Mouse (Mus musculus): ENCODE measurements around the gene Olfr1392. TPM values are rescaled to one million over a fixed set of nuclear protein-coding genes. Genes with fewer than 3 reads are reported as not detected.
A peak's percentile ranks its signal among the peaks of the same experiment; 100 is the strongest.

The Olfr1392 gene
- total RNA-seq, 1 experiment: not detected

DNA sequence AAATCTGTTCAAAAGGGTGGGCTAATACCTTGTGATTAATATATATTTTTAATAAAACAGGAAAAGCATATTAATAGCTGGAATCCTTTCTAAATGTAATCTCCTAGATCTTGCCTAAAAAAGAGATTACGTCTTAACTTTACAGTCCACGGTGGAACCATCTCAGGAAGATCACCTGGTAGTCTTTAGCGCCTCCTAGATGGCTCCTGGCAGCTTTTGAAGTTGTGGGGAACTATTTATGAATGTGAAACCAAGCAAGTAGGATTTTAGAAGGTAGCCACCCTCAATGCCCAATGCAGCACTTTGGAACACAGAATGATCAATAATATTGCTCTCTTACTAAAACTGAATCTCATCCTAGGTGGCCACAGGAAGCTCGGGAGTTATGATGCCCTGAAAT, 44.2 kb upstream of the Olfr1392 start:
- no peak overlapping the region for H3K27ac ChIP-seq (ENCODE audit: insufficient read depth, low read depth, low read length, poor library complexity, severe bottlenecking)
- H3K4me1 ChIP-seq (ENCODE audit: control insufficient read depth in 2 of 2, insufficient read depth in 2 of 2, low read length in 2 of 2, poor library complexity in 1 of 2): peaks cover 0 to 2% of the 10 kb centered on the region in 2 experiments; a peak in 1 of 4 replicates
- TF ChIP-seq ZC3H11A (IDR thresholded peaks at IDR 0.05; ENCODE audit: borderline replicate concordance, low read depth, low read length): no peak
- TF ChIP-seq CHD2 (IDR thresholded peaks at IDR 0.05; ENCODE audit: low read depth, low read length): no peak
- TF ChIP-seq HCFC1 (IDR thresholded peaks at IDR 0.05; ENCODE audit: borderline replicate concordance, insufficient read depth, low read length): no peak
- TF ChIP-seq MAFK (IDR thresholded peaks at IDR 0.05; ENCODE audit: insufficient read depth, low read depth, low read length): no peak
- no peak for TF ChIP-seq ZNF384 (IDR thresholded peaks at IDR 0.05; ENCODE audit: low read depth, low read length)
- no peaks in the 10 kb centered on the region for H3K36me3 ChIP-seq (ENCODE audit: control insufficient read depth, insufficient read depth, low read length, poor library complexity, severe bottlenecking)
- in situ Hi-C loops (cut with MboI; ENCODE audit: low sequenced_read_pairs in 2 of 2, unreplicated experiment in 2 of 2): no loop called here
- no peak overlapping the region for H3K9ac ChIP-seq (ENCODE audit: insufficient read depth, low read depth, low read length, poor library complexity, severe bottlenecking)
- no peaks in the 10 kb centered on the region for H3K9me3 ChIP-seq (ENCODE audit: control insufficient read depth, insufficient read depth, low read depth, low read length)
- no peak overlapping the region for H3K4me3 ChIP-seq (ENCODE audit: insufficient read depth in 1 of 2, low read depth in 1 of 2, low read length in 2 of 2, poor library complexity in 1 of 2, severe bottlenecking in 1 of 2)
- DNase-seq (ENCODE audit: low read depth, low spot score): no peak

DNA sequence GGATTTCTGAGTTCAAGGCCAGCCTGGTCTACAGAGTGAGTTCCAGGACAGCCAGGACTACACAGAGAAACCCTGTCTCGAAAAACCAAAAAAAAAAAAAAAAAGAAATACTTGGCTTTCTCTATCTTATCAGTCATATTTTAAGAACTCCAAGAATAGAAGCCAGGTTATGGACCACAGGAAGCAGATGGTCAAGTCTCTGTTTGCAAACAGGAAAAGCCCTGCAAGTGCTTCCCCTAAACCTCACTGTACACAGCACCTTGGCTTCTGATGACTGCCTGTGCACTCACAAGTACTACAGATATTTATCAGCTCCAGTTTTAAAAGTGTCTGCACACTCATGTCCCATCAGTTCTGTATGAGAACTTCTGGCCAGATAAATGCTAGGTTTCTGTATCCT, 43.6 kb upstream of the Olfr1392 start:
- Histone ChIP-seq H3K36me3 (ENCODE audit: control insufficient read depth, insufficient read depth, low read length, poor library complexity, severe bottlenecking) (no peaks in the 10 kb centered on the region), H3K9me3 (ENCODE audit: control insufficient read depth, insufficient read depth, low read depth, low read length) (no peaks in the 10 kb centered on the region), H3K9ac (ENCODE audit: insufficient read depth, low read depth, low read length, poor library complexity, severe bottlenecking) (no peak overlapping the region), H3K27ac (ENCODE audit: insufficient read depth, low read depth, low read length, poor library complexity, severe bottlenecking) (no peak overlapping the region), H3K4me1 (ENCODE audit: control insufficient read depth in 2 of 2, insufficient read depth in 2 of 2, low read length in 2 of 2, poor library complexity in 1 of 2) (peaks cover 2% of the 10 kb centered on the region in 2 experiments; a peak in 1 of 4 replicates), H3K4me3 (ENCODE audit: insufficient read depth in 1 of 2, low read depth in 1 of 2, low read length in 2 of 2, poor library complexity in 1 of 2, severe bottlenecking in 1 of 2) (no peak overlapping the region)
- in situ Hi-C loops (cut with MboI; ENCODE audit: low sequenced_read_pairs in 2 of 2, unreplicated experiment in 2 of 2): no loop called here
- no peak for TF ChIP-seq CHD2 (IDR thresholded peaks at IDR 0.05; ENCODE audit: low read depth, low read length)
- TF ChIP-seq ZC3H11A (IDR thresholded peaks at IDR 0.05; ENCODE audit: borderline replicate concordance, low read depth, low read length): no peak
- no peak for TF ChIP-seq MAFK (IDR thresholded peaks at IDR 0.05; ENCODE audit: insufficient read depth, low read depth, low read length)
- TF ChIP-seq HCFC1 (IDR thresholded peaks at IDR 0.05; ENCODE audit: borderline replicate concordance, insufficient read depth, low read length): no peak
- no peak for TF ChIP-seq ZNF384 (IDR thresholded peaks at IDR 0.05; ENCODE audit: low read depth, low read length)
- no peak for DNase-seq (ENCODE audit: low read depth, low spot score)

DNA sequence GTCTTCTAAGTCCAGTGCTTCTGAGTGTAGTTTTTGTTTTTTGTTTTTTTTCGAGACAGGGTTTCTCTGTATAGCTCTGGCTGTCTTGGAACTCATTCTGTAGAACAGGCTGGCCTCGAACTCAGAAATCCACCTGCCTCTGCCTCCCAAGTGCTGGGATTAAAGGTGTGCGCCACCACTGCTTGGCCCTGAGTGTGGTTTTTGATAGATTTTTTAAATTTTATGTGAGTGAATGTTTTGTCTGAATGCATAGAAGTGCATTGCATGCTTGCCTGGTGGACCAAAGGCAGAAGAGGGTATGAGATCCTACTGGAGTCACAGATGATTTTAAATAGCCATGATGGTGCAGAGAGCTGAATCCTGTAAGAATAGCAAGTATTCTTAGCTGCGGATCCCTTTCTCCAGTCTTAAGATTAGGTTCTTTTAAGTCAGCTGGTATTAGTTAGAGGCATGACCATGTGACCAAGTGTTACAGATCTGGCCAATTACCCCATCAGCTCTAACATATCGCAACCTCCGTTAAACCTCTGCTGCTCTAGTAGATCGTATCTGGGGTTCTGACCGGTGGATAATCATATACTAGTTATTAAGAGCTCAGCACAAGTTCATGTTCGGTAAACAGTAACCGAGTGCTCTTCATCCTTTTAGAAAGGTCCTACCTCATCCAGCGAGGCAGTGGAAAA, 42.0 kb upstream of the Olfr1392 start:
- in situ Hi-C loops (cut with MboI; ENCODE audit: low sequenced_read_pairs in 2 of 2, unreplicated experiment in 2 of 2): no loop called here
- H3K36me3 ChIP-seq (ENCODE audit: control insufficient read depth, insufficient read depth, low read length, poor library complexity, severe bottlenecking): no peaks in the 10 kb centered on the region
- peak overlapping the region; percentile 68 to 83 for H3K4me3 ChIP-seq (ENCODE audit: insufficient read depth in 1 of 2, low read depth in 1 of 2, low read length in 2 of 2, poor library complexity in 1 of 2, severe bottlenecking in 1 of 2)
- DNase-seq (ENCODE audit: low read depth, low spot score): no peak
- no peaks in the 10 kb centered on the region for H3K9me3 ChIP-seq (ENCODE audit: control insufficient read depth, insufficient read depth, low read depth, low read length)
- peak overlapping the region; percentile 78 for H3K9ac ChIP-seq (ENCODE audit: insufficient read depth, low read depth, low read length, poor library complexity, severe bottlenecking)
- peaks cover 2 to 6% of the 10 kb centered on the region in 2 experiments; a peak in 1 of 4 replicates for H3K4me1 ChIP-seq (ENCODE audit: control insufficient read depth in 2 of 2, insufficient read depth in 2 of 2, low read length in 2 of 2, poor library complexity in 1 of 2)
- no peak for TF ChIP-seq HCFC1 (IDR thresholded peaks at IDR 0.05; ENCODE audit: borderline replicate concordance, insufficient read depth, low read length)
- no peak for TF ChIP-seq CHD2 (IDR thresholded peaks at IDR 0.05; ENCODE audit: low read depth, low read length)
- no peak for TF ChIP-seq ZC3H11A (IDR thresholded peaks at IDR 0.05; ENCODE audit: borderline replicate concordance, low read depth, low read length)
- no peak for TF ChIP-seq MAFK (IDR thresholded peaks at IDR 0.05; ENCODE audit: insufficient read depth, low read depth, low read length)
- H3K27ac ChIP-seq (ENCODE audit: insufficient read depth, low read depth, low read length, poor library complexity, severe bottlenecking): peak overlapping the region; percentile 18; the same call in 1 of the 2 replicates

DNA sequence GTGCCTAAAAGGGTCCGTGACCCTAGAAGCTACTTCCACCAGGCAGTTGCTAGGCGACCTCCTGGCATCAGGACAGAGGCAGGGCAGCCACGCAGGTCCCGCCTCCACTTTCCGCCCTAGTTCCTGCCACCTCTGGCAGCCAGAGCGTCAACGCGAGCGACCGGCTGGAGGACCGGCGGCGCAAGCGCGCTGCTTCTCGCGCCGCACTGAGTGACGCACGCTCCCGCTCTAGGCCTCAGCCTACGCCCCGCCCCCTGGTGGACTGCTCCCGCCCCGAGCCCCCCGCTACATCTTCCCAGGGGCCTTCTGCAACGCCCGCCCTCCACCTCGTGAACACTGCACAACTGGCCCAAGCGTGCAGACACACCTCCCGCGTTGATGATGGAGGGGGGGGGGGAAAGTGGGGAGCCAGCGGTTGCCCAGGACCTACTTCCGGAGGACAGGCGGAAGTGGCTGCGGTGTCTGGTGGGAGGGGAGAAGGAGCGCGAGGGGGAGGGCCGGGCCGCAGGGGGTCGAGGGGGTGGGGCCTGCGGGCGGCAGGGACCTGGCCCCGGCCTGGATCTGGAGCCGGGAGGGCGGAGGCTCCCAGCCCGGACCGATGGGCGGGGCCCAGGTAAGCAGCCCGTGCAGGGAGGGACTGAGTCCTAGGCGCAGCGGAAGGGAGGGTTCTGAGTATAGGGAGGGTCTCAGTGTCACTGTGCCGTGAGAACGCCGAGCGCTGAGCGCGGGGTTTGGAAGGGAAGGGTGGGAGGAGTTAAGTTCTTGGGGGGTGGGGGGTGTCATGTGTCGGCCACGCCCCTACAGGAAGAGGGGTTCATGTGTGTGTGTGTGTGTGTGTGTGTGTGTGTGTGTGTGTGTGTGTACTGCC, 41.1 kb upstream of the Olfr1392 start, which contains the start of gene Mgat1:
Gene Mgat1, plus strand, starts transcription at position 465 of the 868 bp plus-strand sequence.
- Histone ChIP-seq H3K4me1 (ENCODE audit: control insufficient read depth in 2 of 2, insufficient read depth in 2 of 2, low read length in 2 of 2, poor library complexity in 1 of 2) (peaks cover 2 to 7% of the 10 kb centered on the region in 2 experiments; a peak in 1 of 4 replicates), H3K9ac (ENCODE audit: insufficient read depth, low read depth, low read length, poor library complexity, severe bottlenecking) (peak within 1 kb of the TSS; percentile 78), H3K9me3 (ENCODE audit: control insufficient read depth, insufficient read depth, low read depth, low read length) (no peaks in the 10 kb centered on the region), H3K27ac (ENCODE audit: insufficient read depth, low read depth, low read length, poor library complexity, severe bottlenecking) (peak within 1 kb of the TSS; percentile 57; the same call in 1 of the 2 replicates), H3K4me3 (ENCODE audit: insufficient read depth in 1 of 2, low read depth in 1 of 2, low read length in 2 of 2, poor library complexity in 1 of 2, severe bottlenecking in 1 of 2) (peak within 1 kb of the TSS; percentile 68 to 83), H3K36me3 (ENCODE audit: control insufficient read depth, insufficient read depth, low read length, poor library complexity, severe bottlenecking) (no peaks in the 10 kb centered on the region)
- in situ Hi-C loops (cut with MboI; ENCODE audit: low sequenced_read_pairs in 2 of 2, unreplicated experiment in 2 of 2): no loop called here
- TF ChIP-seq CHD2 (IDR thresholded peaks at IDR 0.05; ENCODE audit: low read depth, low read length) (no peak), HCFC1 (IDR thresholded peaks at IDR 0.05; ENCODE audit: borderline replicate concordance, insufficient read depth, low read length) (peak; percentile 71; the same call in 1 of the 2 replicates), ZC3H11A (IDR thresholded peaks at IDR 0.05; ENCODE audit: borderline replicate concordance, low read depth, low read length) (no peak), ZNF384 (IDR thresholded peaks at IDR 0.05; ENCODE audit: low read depth, low read length) (no peak), MAFK (IDR thresholded peaks at IDR 0.05; ENCODE audit: insufficient read depth, low read depth, low read length) (no peak)
- DNase-seq (ENCODE audit: low read depth, low spot score): peak; percentile 94
